Mouse (Mus musculus) hindbrain, embryonic 13.5 days (tissue): Measurements from ENCODE around the gene Pygb. TPM values are rescaled to one million over a fixed set of nuclear protein-coding genes. Genes with fewer than 3 reads are reported as not detected.

Source experiments
- ATAC-seq: fragments of 200-750 bp; cut with Nextera tagmentation; 2 replicates; pipeline ENCODE4 v1.8.0; 2017; ENCODE audit warnings: moderate TSS enrichment; ENCODE audit not compliant: low FRiP score
- H3K27ac ChIP-seq: fragments of 300-500 bp; sonication (generic); 2 replicates; pipeline ENCODE4 v1.5.1; 2015; ENCODE audit warnings: inconsistent platforms, mild to moderate bottlenecking, moderate library complexity
- H3K27me3 ChIP-seq: fragments of 300-500 bp; sonication (generic); 2 replicates; pipeline ENCODE4 v1.6.1; 2015; ENCODE audit warnings: mild to moderate bottlenecking, inconsistent platforms
- H3K36me3 ChIP-seq: fragments of 300-500 bp; sonication (generic); 2 replicates; pipeline ENCODE4 v1.6.1; 2015; ENCODE audit warnings: mild to moderate bottlenecking, inconsistent platforms
- H3K4me1 ChIP-seq: fragments of 300-500 bp; sonication (generic); replicated peaks from 2 replicates; pipeline ENCODE4 v1.6.1; 2015; ENCODE audit warnings: inconsistent platforms
- H3K4me2 ChIP-seq: fragments of 300-500 bp; sonication (generic); 2 replicates; pipeline ENCODE4 v1.6.1; 2015; ENCODE audit warnings: inconsistent platforms, mild to moderate bottlenecking, moderate library complexity
- H3K4me3 ChIP-seq: fragments of 300-500 bp; sonication (generic); 2 replicates; pipeline ENCODE4 v1.5.1; 2015; ENCODE audit warnings: mild to moderate bottlenecking, inconsistent platforms
- H3K9ac ChIP-seq: fragments of 300-500 bp; sonication (generic); 2 replicates; pipeline ENCODE4 v1.6.1; 2015; ENCODE audit warnings: mild to moderate bottlenecking, inconsistent platforms
- H3K9me3 ChIP-seq: fragments of 300-500 bp; sonication (generic); 2 replicates; pipeline ENCODE4 v1.6.1; 2016; ENCODE audit warnings: inconsistent platforms
- WGBS: fragments of 180-500 bp; shearing (Covaris S2); methylation state at CpG from one replicate; pipeline ENCODE4 v1.1.7; 2015; 5-methylcytosine and 5-hydroxymethylcytosine counted together
- polyA plus RNA-seq: library from polyadenylated mRNA; unstranded; fragments of >200 nt; fragmentation: Nextera tagmentation; extraction: Ambion mirVana; gene quantifications from 2 replicates; pipeline ENCODE4 v1.2.1, GENCODE M21; 2015

The Pygb gene
- polyA plus RNA-seq, 1 experiment from 2014 or later = 94.9 TPM

DNA sequence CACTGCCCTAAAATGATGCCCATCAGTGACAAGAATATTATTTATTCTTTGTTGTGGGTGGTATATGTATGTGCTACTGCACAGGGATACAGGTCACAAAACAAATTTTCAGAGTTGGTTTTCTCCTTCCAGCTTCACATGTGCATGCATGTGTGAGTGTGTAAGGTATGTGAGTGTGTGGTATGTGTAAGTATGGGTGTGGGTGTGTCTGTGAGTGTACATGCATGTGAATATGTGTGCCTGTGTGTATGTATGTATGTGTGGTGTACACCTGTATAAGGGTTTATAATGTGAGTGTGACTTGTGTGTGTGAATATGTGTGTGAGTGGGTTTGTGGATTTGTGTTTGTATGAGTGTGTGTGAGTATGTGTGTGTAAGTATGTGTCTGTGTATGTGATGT lies 68.7 kb downstream of the Pygb start:
- Histone ChIP-seq H3K36me3 (no peaks in the 10 kb centered on the region), H3K27ac (no peak overlapping the region), H3K9me3 (no peaks in the 10 kb centered on the region), H3K4me2 (no peak overlapping the region), H3K4me1 (peaks cover 4% of the 10 kb centered on the region), H3K27me3 (no peaks in the 10 kb centered on the region), H3K4me3 (no peak overlapping the region), H3K9ac (0 out of 2 replicates have a peak overlapping the region, but pooled peaks have one; percentile 29)
- ATAC-seq = no peak

DNA sequence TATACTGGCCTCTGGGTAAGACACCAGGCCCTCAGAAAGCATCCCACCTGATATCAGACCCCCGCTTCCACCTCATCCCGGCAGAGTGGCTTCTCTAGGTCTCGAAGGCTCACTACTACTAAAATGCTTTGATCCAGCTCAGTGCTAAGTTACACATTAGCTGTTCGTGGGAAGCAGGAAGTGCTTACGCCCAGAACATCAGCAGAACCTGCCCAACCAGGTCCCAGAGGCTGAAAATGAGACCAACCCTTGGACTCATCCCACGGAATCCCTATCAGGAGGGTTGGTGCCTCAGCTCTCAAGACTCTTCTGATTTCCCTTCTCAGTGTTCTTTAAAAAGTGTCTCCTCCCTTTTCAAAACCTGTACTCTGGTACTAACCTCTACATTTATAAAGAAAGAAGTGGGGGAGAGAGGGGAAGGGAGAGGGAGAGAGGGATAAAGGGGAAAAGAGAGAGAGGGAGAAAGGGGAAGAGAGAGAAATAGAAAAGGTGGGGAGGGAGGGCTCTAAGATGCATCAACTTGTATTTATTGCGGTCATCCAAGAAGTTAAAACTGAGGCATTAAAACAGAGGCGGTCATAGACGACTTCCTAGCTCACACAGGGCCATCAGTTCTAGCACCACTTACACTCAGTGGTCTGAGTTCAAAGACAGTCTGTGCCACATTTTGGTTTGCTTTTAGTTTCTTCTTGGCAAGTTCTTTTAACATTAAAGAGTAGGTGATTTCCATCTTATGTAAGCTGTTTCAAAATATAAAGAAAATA lies 72.4 kb downstream of the Pygb start:
- ATAC-seq = no peak
- 92% methylated on average over 9 of the region's 9 CpGs for WGBS
- H3K4me1 ChIP-seq = peaks cover 4% of the 10 kb centered on the region
- H3K4me3 ChIP-seq = no peak overlapping the region
- no peaks in the 10 kb centered on the region for H3K27me3 ChIP-seq
- no peaks in the 10 kb centered on the region for H3K36me3 ChIP-seq
- no peaks in the 10 kb centered on the region for H3K9me3 ChIP-seq
- H3K9ac ChIP-seq = no peak overlapping the region
- H3K27ac ChIP-seq = no peak overlapping the region
- no peak overlapping the region for H3K4me2 ChIP-seq

GRCm38 (mm10) chr2:150859709-150860470 lies 73.4 kb downstream of the Pygb start:
- ATAC-seq = no peak
- no peak overlapping the region for H3K9ac ChIP-seq
- no peaks in the 10 kb centered on the region for H3K9me3 ChIP-seq
- H3K27me3 ChIP-seq = no peaks in the 10 kb centered on the region
- H3K36me3 ChIP-seq = no peaks in the 10 kb centered on the region
- no peak overlapping the region for H3K4me2 ChIP-seq
- H3K27ac ChIP-seq = no peak overlapping the region
- H3K4me3 ChIP-seq = no peak overlapping the region
- WGBS = 80% methylated on average over 11 of the region's 11 CpGs
- peaks cover 4% of the 10 kb centered on the region for H3K4me1 ChIP-seq

- Histone ChIP-seq H3K9ac (no peak overlapping the region), H3K9me3 (peaks cover 3% of the 10 kb centered on the region; the same call in 1 of the 2 replicates), H3K27me3 (no peaks in the 10 kb centered on the region), H3K36me3 (no peaks in the 10 kb centered on the region), H3K4me3 (no peak overlapping the region), H3K4me1 (no peaks in the 10 kb centered on the region), H3K4me2 (no peak overlapping the region), H3K27ac (no peak overlapping the region)
- ATAC-seq = no peak
- 92% methylated on average over 2 of the region's 2 CpGs for WGBS
Observed at GRCm38 (mm10) chr2:150861128-150861527, 74.6 kb downstream of the Pygb start.

DNA sequence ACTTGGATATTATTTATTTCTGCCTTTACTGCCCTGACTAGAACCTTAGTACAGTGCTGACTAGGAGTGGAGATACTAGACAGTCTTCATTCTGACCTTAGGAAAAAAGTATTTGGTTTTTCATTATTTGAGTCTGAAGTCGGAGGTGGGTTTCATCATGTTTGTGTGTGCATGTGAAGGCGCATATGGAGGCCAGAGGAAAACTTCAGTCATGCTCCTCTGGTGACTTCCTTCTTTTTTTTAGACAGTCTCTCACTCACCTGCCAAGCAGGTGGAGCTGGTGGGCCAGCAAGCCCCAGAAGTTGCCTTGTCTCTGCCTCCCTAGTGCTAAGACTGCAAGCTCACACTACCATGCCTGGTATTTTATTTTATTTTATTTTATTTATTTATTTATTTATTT lies 80.5 kb downstream of the Pygb start:
- H3K9me3 ChIP-seq = peaks cover 3% of the 10 kb centered on the region; the same call in 1 of the 2 replicates
- H3K27me3 ChIP-seq = no peaks in the 10 kb centered on the region
- no peaks in the 10 kb centered on the region for H3K4me1 ChIP-seq
- H3K36me3 ChIP-seq = no peaks in the 10 kb centered on the region
- no peak overlapping the region for H3K27ac ChIP-seq
- H3K9ac ChIP-seq = no peak overlapping the region
- WGBS = 100% methylated on average over 2 of the region's 2 CpGs
- no peak overlapping the region for H3K4me3 ChIP-seq
- H3K4me2 ChIP-seq = no peak overlapping the region
- no peak for ATAC-seq

GRCm38 (mm10) chr2:150869446-150869845 lies 82.9 kb downstream of the Pygb start:
- no peak overlapping the region for H3K4me2 ChIP-seq
- H3K4me3 ChIP-seq = no peak overlapping the region
- 97% methylated on average over 1 of the region's 1 CpGs for WGBS
- no peaks in the 10 kb centered on the region for H3K4me1 ChIP-seq
- peaks cover 3% of the 10 kb centered on the region; the same call in 1 of the 2 replicates for H3K9me3 ChIP-seq
- no peak overlapping the region for H3K27ac ChIP-seq
- no peak overlapping the region for H3K9ac ChIP-seq
- no peaks in the 10 kb centered on the region for H3K36me3 ChIP-seq
- ATAC-seq = no peak
- no peaks in the 10 kb centered on the region for H3K27me3 ChIP-seq

- no peak for ATAC-seq
- no peak overlapping the region for H3K9ac ChIP-seq
- H3K4me2 ChIP-seq = no peak overlapping the region
- 97% methylated on average over 1 of the region's 1 CpGs for WGBS
- H3K4me3 ChIP-seq = no peak overlapping the region
- no peaks in the 10 kb centered on the region for H3K27me3 ChIP-seq
- H3K9me3 ChIP-seq = no peaks in the 10 kb centered on the region
- H3K36me3 ChIP-seq = no peaks in the 10 kb centered on the region
- no peak overlapping the region for H3K27ac ChIP-seq
- no peaks in the 10 kb centered on the region for H3K4me1 ChIP-seq
Observed at GRCm38 (mm10) chr2:150874508-150874907, 88.0 kb downstream of the Pygb start.

DNA sequence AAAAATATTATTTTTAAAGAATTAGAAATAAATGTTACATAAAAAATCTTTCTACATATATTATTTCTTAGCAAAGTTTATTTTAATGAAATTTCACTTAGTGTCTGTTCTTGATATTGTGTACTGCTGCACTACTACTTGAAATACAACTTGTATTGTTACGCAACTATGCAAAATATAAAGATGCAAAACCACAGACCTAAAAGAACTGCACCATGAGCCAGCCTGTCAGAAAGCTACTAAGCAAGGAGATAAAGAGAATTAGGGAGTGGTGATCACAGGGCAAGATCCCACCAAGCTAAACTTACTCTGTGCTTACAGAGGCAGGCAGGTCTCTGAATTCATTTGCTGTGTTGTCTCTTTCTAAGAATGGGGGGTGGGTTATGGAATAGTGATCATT lies 88.7 kb downstream of the Pygb start:
- Histone ChIP-seq H3K4me3 (no peak overlapping the region), H3K9me3 (no peaks in the 10 kb centered on the region), H3K4me2 (no peak overlapping the region), H3K4me1 (no peaks in the 10 kb centered on the region), H3K9ac (no peak overlapping the region), H3K36me3 (no peaks in the 10 kb centered on the region), H3K27me3 (no peaks in the 10 kb centered on the region), H3K27ac (no peak overlapping the region)
- WGBS = 100% methylated on average over 1 of the region's 1 CpGs
- ATAC-seq = no peak

DNA sequence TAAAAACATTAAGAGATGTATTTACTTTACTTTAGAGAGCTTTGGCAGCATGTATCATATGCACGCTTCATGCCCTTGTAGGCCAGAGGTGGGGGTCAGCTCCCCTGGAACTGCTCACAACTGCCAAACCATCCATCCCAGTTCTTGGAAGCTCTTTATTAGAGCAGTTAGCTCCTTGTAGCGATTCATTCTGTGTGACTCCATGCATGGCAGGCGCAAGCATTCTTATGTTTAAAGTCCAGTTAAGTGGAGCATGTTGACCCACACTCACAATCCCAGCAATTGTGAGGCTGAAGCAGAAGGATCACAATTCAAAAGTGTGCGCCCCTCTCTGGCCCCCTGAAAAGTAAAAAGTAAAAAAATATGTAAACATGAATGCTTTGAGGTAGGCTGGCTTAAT lies 91.0 kb downstream of the Pygb start:
- Histone ChIP-seq H3K4me3 (no peak overlapping the region), H3K4me1 (no peaks in the 10 kb centered on the region), H3K27me3 (no peaks in the 10 kb centered on the region), H3K27ac (no peak overlapping the region), H3K9me3 (no peaks in the 10 kb centered on the region), H3K4me2 (no peak overlapping the region), H3K36me3 (no peaks in the 10 kb centered on the region), H3K9ac (no peak overlapping the region)
- WGBS = 83% methylated on average over 4 of the region's 4 CpGs
- ATAC-seq = no peak

Other genes with a start within 250 kb of the Pygb start
- gene Cst7, start 216.3 kb upstream of the Pygb start, polyA plus RNA-seq = 0.21 and 0.40 TPM in 2 replicates
- gene Apmap, start 178.2 kb upstream of the Pygb start, polyA plus RNA-seq = 42.9 and 45.9 TPM in 2 replicates
- 19.8 and 20.1 TPM in 2 replicates for gene Acss1, start 118.2 kb upstream of the Pygb start, polyA plus RNA-seq
- gene Vsx1, start 97.4 kb upstream of the Pygb start, polyA plus RNA-seq = 0.18 and 0.61 TPM in 2 replicates
- gene Entpd6, start 37.7 kb upstream of the Pygb start, polyA plus RNA-seq = 49.1 and 55.8 TPM in 2 replicates
- gene Abhd12, start 118.0 kb downstream of the Pygb start, polyA plus RNA-seq = 97.1 and 98.5 TPM in 2 replicates
- 20.9 and 22.4 TPM in 2 replicates for gene Gins1, start 118.7 kb downstream of the Pygb start, polyA plus RNA-seq